Mouse (Mus musculus) monocyte, adult 5-6 weeks (primary cell): ENCODE results near the gene Ffar3. TPM values are rescaled to one million over a fixed set of nuclear protein-coding genes. Genes with fewer than 3 reads are reported as not detected.
"Not testable (repeated sequence)": the region's sequence is repeated elsewhere in the genome, so short reads cannot be mapped to it uniquely, and the experiment has no call there.

Experiments used
- ATAC-seq: fragments of 153-309, 156-312 bp; replicated peaks from 2 replicates; pipeline ENCODE4 v1.8.0; 2017; ENCODE audit warnings: mild to moderate bottlenecking; ENCODE audit not compliant: low TSS enrichment, insufficient number of reproducible peaks, severe bottlenecking, poor library complexity, low FRiP score
- total RNA-seq: library from RNA; stranded (forward); fragments of 200-1000, 200-491, 200-594 nt; gene quantifications from 3 replicates; pipeline ENCODE4 v1.2.3, GENCODE M21; 2017

Ffar3 gene
- total RNA-seq, 1 experiment from 2014 or later, result not detected

GRCm38 (mm10) chr7:30847934-30848333, 8.0 kb downstream of the Ffar3 start:
- ATAC-seq, result no peak

DNA sequence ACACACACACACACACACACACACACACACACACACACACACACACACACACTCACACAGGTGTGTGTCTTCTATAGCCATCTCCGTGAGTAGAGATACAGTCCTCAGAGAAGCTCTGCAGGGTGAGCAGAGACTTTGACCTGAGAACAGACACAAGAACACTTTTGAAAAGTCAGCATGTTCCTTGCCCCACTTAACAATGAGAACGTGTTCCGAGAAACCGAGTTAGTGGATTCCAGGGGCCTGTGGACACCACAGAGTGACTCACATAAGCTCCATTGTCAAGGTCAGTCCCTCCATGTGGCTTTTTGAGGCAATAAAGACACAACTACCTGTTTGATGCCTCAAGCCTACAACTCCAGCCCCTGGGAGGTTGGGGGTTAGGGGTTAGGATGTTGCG, 8.6 kb downstream of the Ffar3 start:
- no peak for ATAC-seq

GRCm38 (mm10) chr7:30846505-30847053, 9.4 kb downstream of the Ffar3 start:
- no peak for ATAC-seq

DNA sequence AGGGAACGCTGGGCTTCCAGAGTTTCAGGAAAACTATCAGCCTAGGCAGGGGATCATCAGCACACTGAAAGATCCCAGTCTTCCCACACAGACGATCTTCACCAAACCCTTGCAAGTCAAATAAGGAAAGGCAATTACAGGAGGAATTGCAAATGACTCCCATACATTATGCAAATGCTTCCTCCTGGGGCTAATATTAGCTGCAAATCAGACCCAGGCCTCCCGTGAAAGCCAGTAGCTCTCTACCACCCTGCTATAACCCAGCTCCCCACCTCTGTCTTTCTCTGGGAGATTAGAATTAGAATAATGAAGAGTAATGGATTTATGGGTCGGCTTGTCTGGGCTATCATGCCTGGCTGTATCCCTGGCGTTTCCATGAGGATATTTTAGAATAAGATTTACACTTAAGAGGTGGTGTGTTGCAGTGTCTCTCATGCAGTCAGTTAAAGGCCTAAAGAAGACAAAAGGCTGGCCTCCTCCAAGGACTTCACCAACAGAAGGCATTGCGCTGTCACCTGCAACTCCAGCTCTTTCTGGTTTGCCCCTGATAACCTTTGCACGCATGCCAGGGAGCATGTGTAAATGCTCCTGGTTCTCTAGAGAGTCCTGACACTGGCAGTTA, 11.2 kb downstream of the Ffar3 start:
- ATAC-seq, result no peak

GRCm38 (mm10) chr7:30842092-30842491, 13.9 kb downstream of the Ffar3 start:
- ATAC-seq, result peak; percentile 70

DNA sequence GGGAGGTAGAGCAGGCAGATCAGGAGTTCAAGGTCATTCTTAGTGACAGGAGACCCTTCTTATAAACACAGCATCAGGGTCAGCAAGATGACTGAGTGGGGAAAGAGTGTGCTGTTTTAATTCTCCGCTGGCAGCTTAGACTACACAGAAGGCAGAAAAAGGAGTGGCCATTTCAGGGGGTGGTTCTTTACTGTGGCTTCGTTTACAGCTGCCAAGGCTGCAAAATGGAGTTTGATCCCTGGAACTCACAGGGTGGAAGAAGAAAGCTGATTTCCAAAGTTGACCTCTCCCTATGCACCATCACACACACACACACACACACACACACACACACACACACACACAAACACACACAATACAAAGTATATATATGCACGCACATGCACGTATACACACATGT, 14.6 kb downstream of the Ffar3 start:
- no peak for ATAC-seq

DNA sequence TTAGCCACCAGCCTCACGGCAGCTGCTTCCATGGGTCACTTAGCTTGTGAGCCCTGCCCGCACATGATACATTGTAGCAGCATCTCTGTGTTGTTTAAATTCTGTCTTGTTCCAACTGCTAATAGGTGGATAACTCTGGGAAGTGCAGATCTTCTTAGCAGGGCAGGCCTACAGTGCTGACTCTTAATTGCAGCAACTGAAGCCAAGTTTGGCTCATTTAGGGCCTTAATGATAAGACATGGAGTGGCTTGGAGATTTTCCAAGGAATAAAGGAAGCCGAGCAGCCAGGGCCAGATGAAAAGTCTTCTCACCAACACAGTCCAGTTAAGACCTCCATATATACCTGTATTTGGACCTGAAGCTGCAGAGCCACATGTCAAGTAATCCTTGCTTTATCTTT, 15.7 kb downstream of the Ffar3 start:
- no peak for ATAC-seq

- ATAC-seq, result no peak
Measured at GRCm38 (mm10) chr7:30837277-30837676, 18.7 kb downstream of the Ffar3 start.

DNA sequence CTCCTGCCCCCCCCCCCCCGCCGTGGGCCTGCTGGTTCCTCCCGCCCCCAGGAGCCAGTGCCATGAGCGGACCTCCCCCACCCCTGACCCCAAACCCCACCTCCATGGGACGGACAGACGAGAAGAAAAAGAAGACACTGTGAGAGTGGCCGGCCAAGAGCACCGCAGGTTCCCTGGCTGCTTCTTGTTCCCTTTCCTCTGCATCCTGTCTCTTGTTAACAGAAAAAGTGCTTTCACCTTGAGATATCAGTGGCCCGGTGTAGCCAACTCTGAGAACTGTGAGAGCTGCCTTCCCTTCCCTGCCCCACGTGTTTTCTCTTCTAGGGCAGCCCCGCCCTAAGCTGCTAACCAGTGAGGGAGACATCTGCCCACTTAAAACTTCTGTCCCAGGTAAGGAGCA, 23.3 kb downstream of the Ffar3 start:
- not testable (repeated sequence) for ATAC-seq

GRCm38 (mm10) chr7:30832261-30832660, 23.7 kb downstream of the Ffar3 start:
- no peak; the same call in 1 of the 2 replicates for ATAC-seq

- no peak for ATAC-seq
Measured at GRCm38 (mm10) chr7:30829428-30829827, 26.6 kb downstream of the Ffar3 start.

- ATAC-seq, result not testable (repeated sequence)
Measured at GRCm38 (mm10) chr7:30828871-30829270, 27.1 kb downstream of the Ffar3 start.

GRCm38 (mm10) chr7:30826660-30827059, 29.3 kb downstream of the Ffar3 start:
- ATAC-seq, result no peak

- no peak for ATAC-seq
Measured at GRCm38 (mm10) chr7:30824306-30824705, 31.7 kb downstream of the Ffar3 start.

GRCm38 (mm10) chr7:30823675-30824074, 32.3 kb downstream of the Ffar3 start, which contains the start of gene Ffar2:
Gene Ffar2, minus strand, starts transcription at chr7:30823775.
- no peak for ATAC-seq

DNA sequence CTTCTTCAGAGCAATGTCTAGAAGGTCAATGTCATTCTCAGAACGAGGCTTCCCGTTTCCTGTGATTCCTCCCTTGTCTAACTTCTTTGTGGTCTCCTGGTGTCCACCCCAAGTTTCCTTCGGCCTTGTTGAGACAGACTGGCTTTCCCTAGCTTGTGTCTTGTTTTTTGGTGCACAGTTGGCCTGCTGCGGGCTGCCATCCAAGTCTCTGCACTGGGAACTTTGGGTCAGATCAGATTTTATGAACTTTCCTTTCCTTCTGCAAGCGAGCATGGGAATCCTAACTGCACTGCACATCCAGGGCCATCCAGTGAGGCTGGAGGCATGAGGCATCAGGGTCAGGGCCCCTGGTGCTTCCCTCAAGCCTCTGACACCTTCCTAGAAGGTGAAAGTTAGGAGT, 34.4 kb downstream of the Ffar3 start:
- no peak for ATAC-seq

DNA sequence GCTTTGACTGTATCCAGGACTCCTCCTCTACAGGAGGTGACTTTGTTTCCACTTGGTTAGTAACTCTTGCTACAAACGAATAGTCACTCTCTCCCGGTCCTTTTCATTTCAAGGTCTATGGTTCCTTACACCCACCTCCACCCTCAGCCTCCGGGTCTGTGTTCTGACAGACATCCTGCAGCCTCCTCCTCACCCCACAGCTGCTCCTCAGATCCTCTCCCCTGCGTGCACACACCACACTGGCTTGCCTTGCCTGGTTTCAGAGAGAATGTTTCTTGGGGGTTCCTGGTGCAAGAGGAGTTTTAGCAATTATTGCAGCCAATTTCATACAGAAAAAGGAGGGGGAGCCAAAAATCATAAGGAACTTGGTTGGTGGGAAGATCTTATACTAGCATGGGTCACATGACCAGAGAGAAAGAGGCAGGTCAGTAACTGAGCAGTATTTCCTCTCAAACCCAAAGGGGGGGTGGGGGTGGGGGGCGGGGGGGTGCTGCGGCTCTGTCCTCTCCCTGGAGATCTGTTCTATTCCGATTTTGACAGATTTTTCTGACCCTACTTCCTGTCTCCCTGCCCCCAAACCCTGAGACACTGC, 35.0 kb downstream of the Ffar3 start:
- ATAC-seq, result no peak

GRCm38 (mm10) chr7:30820131-30820530, 35.8 kb downstream of the Ffar3 start:
- no peak for ATAC-seq

GRCm38 (mm10) chr7:30812291-30812807, 43.6 kb downstream of the Ffar3 start:
- ATAC-seq, result peak; percentile 45

DNA sequence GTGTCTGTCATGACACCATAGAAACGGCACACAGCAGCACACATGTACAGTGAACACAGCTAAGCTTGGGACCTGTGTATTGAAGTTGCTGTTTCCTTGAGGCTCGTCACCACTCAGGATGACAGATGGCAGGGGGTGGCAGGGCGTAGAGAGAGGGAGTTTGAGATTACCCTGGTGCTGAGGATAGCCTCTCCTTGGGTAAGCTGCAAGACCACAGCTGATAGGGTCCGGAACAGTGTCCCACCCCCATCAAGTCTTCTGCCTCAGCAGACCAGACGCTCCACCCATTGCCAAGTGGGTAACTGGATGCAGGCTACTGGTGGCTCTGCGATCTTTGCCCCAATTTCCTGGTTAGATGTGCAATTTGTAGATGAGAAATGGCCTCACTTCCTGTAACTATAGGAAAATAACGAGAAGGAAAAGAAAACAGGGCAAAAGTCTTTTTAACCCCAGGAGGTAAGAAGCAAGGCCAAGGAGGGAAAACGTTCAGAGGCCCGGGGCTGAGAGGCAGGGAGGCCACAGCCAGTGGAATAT, 44.2 kb downstream of the Ffar3 start:
- ATAC-seq, result peak; percentile 40
